Mouse (Mus musculus) myocyte (in vitro differentiated cells): ENCODE results near the gene Mroh3.
A peak's percentile ranks its signal among the peaks of the same experiment; 100 is the strongest.

Experiments used
- CEBPB ChIP-seq: IDR thresholded peaks from 2 replicates; pipeline ENCODE4 v1.6.1; 2011; ENCODE audit warnings: mild to moderate bottlenecking, moderate library complexity; ENCODE audit not compliant: poor library complexity, insufficient read depth, severe bottlenecking
- E2F4 ChIP-seq: IDR thresholded peaks from one replicate; pipeline ENCODE4 v1.6.1; 2011; ENCODE audit warnings: mild to moderate bottlenecking, control low read depth, moderate library complexity; ENCODE audit not compliant: insufficient read depth
- MAX ChIP-seq: IDR thresholded peaks from one replicate; pipeline ENCODE4 v1.6.1; 2011; ENCODE audit warnings: low read depth, mild to moderate bottlenecking, control low read depth
- MYOD1 ChIP-seq, 3 experiments: IDR thresholded peaks; one replicate each; pipeline ENCODE4 v1.6.1; 2011; ENCODE audit warnings: control low read depth in 2 of 3, low read depth in 2 of 3, mild to moderate bottlenecking in 2 of 3, moderate library complexity in 1 of 3; ENCODE audit not compliant: insufficient read length in 2 of 3, control insufficient read depth in 1 of 3
- MYOG ChIP-seq, 3 experiments: IDR thresholded peaks; one replicate each; pipeline ENCODE4 v1.6.1; 2011; ENCODE audit warnings: control low read depth in 2 of 3, low read depth in 2 of 3, mild to moderate bottlenecking in 2 of 3; ENCODE audit not compliant: insufficient read length in 2 of 3, control insufficient read depth in 1 of 3, insufficient read depth in 1 of 3
- POLR2A ChIP-seq: IDR thresholded peaks from one replicate; pipeline ENCODE4 v1.6.1; 2011; ENCODE audit warnings: low read depth, mild to moderate bottlenecking, control low read depth, moderate library complexity; ENCODE audit not compliant: insufficient read length
- POLR2AphosphoS2 ChIP-seq: IDR thresholded peaks from one replicate; pipeline ENCODE4 v1.6.1; 2011; ENCODE audit warnings: low read depth, control low read depth; ENCODE audit not compliant: insufficient read length
- REST ChIP-seq: IDR thresholded peaks from one replicate; pipeline ENCODE4 v1.6.1; 2011; ENCODE audit warnings: mild to moderate bottlenecking, control low read depth, moderate library complexity; ENCODE audit not compliant: insufficient read depth, insufficient read length
- SRF ChIP-seq: IDR thresholded peaks from one replicate; pipeline ENCODE4 v1.6.1; 2011; ENCODE audit warnings: low read depth; ENCODE audit not compliant: control insufficient read depth, insufficient read length
- TCF12 ChIP-seq: IDR thresholded peaks from one replicate; pipeline ENCODE4 v1.6.1; 2011; ENCODE audit warnings: mild to moderate bottlenecking, control low read depth; ENCODE audit not compliant: poor library complexity, insufficient read depth, severe bottlenecking
- TCF3 ChIP-seq: IDR thresholded peaks from one replicate; pipeline ENCODE4 v1.6.1; 2011; ENCODE audit warnings: low read depth, control low read depth; ENCODE audit not compliant: insufficient read length
- USF1 ChIP-seq: IDR thresholded peaks from one replicate; pipeline ENCODE4 v1.6.1; 2011; ENCODE audit warnings: low read depth, mild to moderate bottlenecking, control low read depth, moderate library complexity

- TF ChIP-seq POLR2A = no peak
- TF ChIP-seq POLR2AphosphoS2 = no peak
- TF ChIP-seq USF1 = peak; percentile 34
- no peak for TF ChIP-seq SRF
- TF ChIP-seq E2F4 = no peak
- no peak for TF ChIP-seq CEBPB
- no peak for TF ChIP-seq TCF12
- no peak for TF ChIP-seq MAX
- TF ChIP-seq MYOG (IDR thresholded peaks at IDR 0.05; ENCODE audit: control insufficient read depth in 1 of 3, insufficient read depth in 1 of 3, insufficient read length in 2 of 3, low read depth in 2 of 3) = no peak
- TF ChIP-seq REST = no peak
- no peak for TF ChIP-seq MYOD1 (IDR thresholded peaks at IDR 0.05; ENCODE audit: control insufficient read depth in 1 of 3, insufficient read length in 2 of 3, low read depth in 2 of 3)
- TF ChIP-seq TCF3 = no peak
Measured at GRCm38 (mm10) chr1:136141176-136141950, 71.3 kb downstream of the Mroh3 start.
